Mouse (Mus musculus): ENCODE measurements around the gene Gm20509.
"Not testable (repeated sequence)": the region's sequence is repeated elsewhere in the genome, so short reads cannot be mapped to it uniquely, and the experiment has no call there.

The Gm20509 gene

DNA sequence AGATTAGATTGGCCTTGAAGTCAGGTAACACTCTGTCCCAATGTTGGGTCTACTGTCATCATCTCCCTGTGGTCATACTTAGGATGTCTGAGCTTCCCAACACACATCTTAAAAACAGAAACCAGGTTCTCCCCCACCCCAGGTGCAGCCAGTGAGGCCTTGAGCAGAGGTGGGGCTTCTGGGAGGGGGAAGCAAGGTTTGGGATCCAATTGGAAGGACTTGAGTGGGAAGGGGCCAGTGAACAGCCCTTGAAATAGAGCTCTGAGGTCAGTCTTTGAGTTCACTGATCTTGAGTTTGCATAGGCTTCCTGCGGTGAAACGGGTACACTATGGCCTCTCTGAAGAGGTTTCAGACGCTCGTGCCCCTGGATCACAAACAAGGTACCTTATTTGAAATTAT is at the start of gene Gm20509:
Gm20509 (plus strand) TSS at position 290 of the 400 bp plus-strand sequence.
- DNase-seq (ENCODE audit: low read depth, low spot score): no peak

GRCm38 (mm10) chr9:73055441-73055911 is 46.8 kb upstream of the Gm20509 start:
- no peak for DNase-seq (ENCODE audit: low read depth, low spot score)

DNA sequence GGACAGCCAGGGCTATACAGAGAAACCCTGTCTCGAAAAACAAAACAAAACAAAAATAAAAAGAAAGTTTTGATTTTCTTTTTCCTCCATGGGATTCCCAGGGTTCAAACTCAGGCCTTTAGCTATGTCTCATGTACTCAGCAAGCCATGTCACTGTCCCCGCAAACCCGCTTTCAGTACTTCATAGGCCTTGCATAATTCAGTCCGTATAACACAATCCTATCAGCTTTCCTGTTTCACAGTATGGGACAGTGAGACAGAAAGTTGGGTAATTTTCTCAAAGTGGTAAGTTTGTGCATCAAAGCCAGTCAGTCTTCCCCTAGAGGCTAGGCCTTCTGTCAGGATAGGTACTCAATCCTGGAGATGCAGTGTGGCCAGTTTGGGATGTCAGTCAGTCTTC is 43.0 kb upstream of the Gm20509 start:
- no peak for DNase-seq (ENCODE audit: low read depth, low spot score)

DNA sequence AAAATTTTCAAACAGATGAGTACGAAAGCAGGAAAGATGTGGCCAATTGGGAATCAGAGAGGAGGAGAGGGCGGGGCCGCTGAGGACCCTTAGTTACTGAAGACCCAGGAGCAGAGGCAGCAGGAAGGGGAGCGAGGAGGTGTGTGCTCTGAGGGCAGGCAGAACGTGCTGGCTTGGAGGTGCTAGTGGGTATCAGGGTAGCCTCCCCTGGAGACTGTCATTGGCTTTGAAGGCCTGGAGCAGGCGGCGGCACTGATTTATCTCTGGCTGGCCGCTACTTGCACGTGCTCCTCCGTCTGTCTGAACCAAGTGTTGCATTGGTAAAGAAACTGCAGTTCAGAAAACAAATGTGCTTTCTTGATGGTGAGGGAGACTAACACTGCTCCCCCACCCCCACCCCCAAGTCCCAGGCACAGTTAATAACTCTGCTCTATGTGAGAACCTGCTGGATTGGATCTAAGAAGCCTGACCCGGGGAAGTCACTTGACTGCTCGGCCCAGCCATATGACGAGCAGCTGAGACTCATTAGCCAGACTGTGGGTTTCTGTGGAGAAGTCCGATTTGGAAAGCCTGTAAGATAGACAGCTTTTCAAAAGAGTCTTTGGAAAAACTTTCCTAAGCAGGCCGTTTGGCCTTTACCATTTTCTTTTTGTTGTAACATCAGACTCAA is 38.5 kb upstream of the Gm20509 start:
- no peak for DNase-seq (ENCODE audit: low read depth, low spot score)

DNA sequence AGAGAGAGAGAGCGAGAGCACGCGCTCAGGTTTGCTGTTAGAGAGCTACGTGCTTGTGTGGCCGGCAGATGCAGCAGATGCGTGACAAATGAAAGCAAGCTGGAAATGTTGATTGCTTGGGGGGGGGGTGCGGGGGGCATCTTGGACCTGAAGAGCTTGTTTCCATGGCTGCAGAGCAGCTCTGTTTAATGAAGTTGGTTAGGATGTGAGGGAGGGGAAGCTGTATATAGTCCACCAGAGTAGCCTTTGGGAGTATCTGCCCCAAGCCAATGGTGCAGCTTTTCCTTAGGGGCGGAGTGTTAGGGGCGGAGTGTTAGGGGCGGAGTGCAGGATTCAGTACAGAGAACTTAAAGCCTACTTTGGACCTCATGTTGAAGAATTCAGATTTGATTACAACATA is 35.2 kb upstream of the Gm20509 start:
- no peak for DNase-seq (ENCODE audit: low read depth, low spot score)

- no peak for DNase-seq (ENCODE audit: low read depth, low spot score)
Observed at GRCm38 (mm10) chr9:73068230-73068679, 34.0 kb upstream of the Gm20509 start.

DNA sequence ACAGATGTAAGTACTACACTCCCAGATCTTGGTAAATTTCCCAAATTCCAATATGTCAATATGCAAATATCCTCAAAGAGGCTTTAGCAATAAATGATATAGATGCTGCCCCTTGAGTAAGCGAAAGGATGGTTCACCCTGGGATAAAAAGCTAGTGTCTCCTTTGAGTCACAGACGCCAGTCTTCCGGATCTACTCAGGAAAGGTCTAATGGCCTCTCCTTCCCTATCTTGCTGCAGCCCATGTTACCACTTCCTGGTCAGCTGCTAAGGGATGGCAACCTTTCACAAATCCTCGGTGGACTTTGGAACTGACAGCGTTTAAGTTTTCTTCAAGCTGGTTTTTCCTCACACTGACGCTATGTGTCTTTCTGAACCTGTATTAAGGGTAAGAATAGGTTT is 33.6 kb upstream of the Gm20509 start:
- no peak for DNase-seq (ENCODE audit: low read depth, low spot score)

DNA sequence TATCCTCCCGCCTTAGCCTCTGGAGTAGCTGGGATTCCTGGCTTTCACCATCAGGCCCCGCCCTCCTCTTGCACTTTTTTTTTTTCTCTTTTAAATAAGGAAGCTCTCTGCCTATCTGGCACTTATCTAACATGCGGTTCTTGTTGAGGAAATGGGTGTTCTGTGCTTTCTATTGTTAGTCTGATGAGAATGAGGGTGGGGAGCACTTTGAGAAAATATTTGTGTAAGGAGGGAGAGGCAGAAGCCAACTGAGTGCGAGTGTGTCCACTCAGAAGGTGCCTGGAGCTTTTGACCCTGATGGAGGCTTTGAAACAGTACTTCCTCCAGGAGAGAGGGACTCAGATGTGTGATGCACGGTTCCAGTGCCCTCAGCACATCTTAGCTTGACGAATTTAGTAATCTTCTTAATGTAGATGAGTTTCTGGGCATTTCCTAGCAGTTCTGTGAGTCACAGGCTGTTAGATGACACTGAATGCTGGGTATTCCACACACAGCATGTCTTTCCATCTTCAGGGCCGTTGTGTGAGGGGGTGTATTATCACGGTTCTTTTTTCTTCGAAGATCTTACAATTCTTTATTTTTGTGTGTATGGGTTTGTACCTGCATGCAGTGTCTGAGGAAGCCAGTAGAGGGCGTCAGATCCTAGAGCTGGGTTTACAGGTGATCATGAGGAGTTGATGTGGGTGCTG is 31.2 kb upstream of the Gm20509 start:
- no peak for DNase-seq (ENCODE audit: low read depth, low spot score)

- no peak for DNase-seq (ENCODE audit: low read depth, low spot score)
Observed at GRCm38 (mm10) chr9:73072426-73072825, 29.8 kb upstream of the Gm20509 start.

- no peak for DNase-seq (ENCODE audit: low read depth, low spot score)
Observed at GRCm38 (mm10) chr9:73073169-73073568, 29.1 kb upstream of the Gm20509 start.

- DNase-seq (ENCODE audit: low read depth, low spot score): not testable (repeated sequence)
Observed at GRCm38 (mm10) chr9:73079349-73079748, 22.9 kb upstream of the Gm20509 start.

DNA sequence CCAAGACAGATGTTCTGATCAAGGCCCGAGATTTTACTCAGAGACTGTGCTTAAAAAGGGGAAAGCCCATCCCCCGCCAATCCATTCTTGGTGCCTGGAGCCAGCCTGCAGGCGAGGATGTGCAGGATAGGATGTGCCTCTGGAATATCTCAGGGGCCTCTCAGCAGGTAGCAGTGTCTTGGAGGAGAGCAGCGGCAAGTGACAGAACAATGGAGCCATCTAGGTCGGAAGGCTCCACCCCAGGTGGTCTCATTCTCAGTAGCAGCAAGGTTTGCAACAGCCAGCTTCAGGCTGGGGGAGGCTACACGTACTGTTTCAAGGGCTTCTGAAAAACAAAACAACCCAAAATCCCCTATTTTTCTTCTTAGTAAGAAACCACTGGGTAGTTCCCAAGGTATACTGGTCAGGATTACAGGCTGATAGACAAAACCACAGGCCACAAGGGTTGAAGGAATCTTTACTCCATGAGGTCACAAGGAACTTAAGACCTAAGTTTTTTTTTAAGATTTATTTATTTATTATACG is 22.4 kb upstream of the Gm20509 start:
- DNase-seq (ENCODE audit: low read depth, low spot score): no peak

DNA sequence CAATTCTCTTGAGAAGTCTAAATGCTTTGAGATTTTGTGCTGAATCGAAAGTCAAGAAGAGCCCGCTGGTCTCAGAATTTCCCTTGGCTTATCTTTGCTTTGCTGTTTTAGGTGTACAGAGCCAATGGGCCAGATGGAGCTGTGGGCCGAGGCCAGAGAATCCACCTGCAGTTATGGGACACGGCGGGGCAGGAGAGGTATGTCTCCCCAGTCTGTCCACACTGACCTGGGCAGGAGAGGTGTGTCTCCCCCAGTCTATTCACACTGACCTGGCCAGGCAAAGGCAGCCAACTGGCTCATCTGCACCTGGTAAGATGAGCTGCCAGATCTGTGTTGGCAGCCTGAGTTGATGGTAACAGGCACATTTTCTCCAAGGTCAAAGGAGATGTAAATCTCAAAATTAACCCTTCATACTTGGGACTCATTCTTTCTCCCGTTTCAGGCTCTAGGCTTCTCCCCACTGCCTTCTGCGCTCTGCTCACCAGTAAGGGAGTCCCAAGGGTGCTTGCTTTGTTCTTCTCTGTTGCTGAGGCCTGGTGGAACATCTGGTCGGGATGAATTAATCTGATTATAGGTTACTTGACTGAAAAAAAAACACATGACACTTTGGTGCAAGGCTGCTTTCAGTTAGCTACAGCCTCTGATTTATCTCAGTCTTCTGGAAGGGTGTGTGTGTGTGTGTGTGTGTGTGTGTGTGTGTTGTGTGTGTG is 19.8 kb upstream of the Gm20509 start:
- no peak for DNase-seq (ENCODE audit: low read depth, low spot score)

- no peak for DNase-seq (ENCODE audit: low read depth, low spot score)
Observed at GRCm38 (mm10) chr9:73083956-73084355, 18.3 kb upstream of the Gm20509 start.

GRCm38 (mm10) chr9:73085845-73086244 is 16.4 kb upstream of the Gm20509 start:
- no peak for DNase-seq (ENCODE audit: low read depth, low spot score)

- no peak for DNase-seq (ENCODE audit: low read depth, low spot score)
Observed at GRCm38 (mm10) chr9:73087121-73087520, 15.1 kb upstream of the Gm20509 start.

DNA sequence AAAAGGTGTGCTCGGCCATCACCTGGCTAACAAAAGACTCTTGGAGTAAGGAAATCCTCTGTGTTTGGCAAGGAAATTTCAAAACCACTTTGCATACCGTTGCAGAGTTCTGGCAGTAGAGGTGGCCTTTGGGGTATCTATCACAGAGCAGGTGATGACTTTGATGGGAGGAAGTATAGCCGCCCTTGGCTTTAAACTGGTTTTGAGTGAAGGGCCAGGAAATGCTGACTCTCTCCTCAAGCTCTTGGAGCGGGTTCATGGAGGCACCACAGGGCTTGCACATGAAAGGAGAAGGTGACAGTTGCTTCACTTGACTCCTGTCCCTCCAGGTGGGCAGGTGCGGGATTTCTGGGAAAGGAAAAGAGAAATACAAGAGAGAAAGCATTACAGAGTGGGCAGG is 14.7 kb upstream of the Gm20509 start:
- no peak for DNase-seq (ENCODE audit: low read depth, low spot score)

- DNase-seq (ENCODE audit: low read depth, low spot score): no peak
Observed at GRCm38 (mm10) chr9:73089222-73089920, 12.9 kb upstream of the Gm20509 start.

- DNase-seq (ENCODE audit: low read depth, low spot score): no peak
Observed at GRCm38 (mm10) chr9:73090121-73090520, 12.1 kb upstream of the Gm20509 start.

DNA sequence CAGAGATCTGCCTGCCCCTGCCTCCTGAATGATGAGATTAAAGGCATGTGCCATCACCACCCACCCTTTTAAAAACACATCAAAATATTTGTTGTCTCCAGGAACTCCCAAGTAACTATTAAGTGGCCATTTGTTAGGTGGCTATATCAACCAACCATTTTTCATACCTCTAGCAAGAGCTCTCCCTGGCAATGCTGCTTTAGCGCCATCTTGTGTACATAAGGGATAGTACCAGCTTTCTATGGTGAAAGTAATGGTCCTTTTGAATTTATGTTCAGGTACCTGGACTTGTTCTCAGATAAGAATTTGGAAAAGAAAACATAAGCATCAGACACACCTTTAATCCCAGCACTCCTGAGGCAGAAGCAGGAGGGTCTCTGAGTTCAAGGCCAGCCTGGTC is 10.5 kb upstream of the Gm20509 start:
- peak; percentile 52 for DNase-seq (ENCODE audit: low read depth, low spot score)

- DNase-seq (ENCODE audit: low read depth, low spot score): no peak
Observed at GRCm38 (mm10) chr9:73094580-73094979, 7.7 kb upstream of the Gm20509 start.

- no peak for DNase-seq (ENCODE audit: low read depth, low spot score)
Observed at GRCm38 (mm10) chr9:73097898-73098297, 4.4 kb upstream of the Gm20509 start.
